Mouse (Mus musculus): ENCODE data around the gene Adcy5.

Adcy5 gene

DNA sequence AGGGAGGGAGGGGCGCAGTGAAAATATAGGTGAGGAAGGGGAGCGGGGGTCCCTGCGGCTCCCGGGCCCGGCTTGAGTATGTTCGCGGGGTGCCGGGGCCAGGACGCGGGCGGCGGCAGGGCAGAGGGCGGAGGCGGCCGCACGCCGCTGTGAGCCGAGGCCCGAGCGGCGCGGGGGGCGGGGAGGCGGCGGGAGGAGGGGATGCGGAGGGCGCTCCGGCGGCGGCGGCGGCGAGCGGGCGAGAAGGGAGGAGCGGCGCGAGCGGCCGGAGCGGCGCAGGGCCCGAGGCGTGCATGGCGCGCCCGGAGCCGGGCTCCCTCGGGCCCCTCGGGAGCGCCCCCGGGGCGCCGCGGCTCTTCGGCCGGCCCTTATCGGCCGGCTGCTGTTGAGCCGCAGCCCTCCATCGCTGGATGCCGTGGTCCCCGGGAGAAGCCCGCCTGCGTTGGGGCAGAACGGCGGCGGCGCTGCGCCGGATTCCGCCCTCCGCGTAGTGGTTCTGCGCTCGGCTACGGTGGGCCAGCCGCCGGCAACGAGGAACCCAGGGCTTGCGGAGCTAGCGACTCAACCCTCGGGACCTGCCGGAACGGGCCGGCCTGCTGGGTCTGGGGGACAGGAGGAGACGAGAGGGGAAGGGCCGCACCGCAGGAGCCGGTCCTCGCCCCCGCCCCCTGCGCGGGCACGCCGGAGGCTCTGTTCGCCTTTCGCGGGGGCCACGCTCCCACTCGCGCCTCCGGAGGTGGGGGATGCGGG is at the start of gene Adcy5:
Gene Adcy5 (plus strand): TSS at position 237 of the 750 bp plus-strand sequence.
- DNase-seq (ENCODE audit: low spot score), result no peak

DNA sequence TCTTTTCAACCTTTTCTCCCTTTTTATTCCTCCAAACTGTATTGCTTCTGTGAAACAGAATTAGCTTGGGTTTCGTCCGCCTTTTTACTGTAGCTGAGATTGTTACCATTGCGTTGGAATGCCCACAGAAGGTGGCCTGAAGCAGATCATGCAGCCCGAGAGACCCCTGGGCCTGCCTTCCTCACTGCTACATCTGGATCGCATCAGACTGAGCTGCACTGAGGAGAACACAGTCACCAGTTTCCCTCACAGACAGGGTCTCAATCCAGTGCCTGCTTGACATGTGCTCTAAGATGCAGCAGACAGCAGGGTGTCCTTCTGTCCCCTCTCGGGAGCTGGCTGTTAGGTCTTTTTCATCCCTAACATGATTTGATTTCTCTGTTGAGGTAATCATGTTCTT is 46.7 kb upstream of the Adcy5 start:
- no peak for DNase-seq (ENCODE audit: low spot score)

DNA sequence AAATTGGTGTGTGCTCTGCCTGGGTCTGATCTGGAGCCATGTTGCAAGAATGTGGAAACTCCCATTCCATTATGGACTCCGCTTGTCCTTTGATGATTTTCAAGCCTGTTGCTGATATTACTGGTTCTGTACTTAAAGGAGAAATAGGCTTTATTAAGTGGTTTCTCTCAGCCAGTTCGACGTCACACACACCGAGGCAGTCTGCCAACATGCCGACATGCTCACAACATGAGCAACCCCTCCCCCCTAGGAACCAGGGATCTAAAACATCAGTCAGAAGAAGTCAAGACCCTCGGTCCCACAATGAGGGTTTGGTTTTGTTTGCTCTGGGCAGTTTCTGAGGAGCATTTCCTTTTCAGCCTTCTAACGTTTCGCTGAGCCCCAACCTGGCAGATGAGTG is 45.5 kb upstream of the Adcy5 start:
- DNase-seq (ENCODE audit: low spot score), result no peak

DNA sequence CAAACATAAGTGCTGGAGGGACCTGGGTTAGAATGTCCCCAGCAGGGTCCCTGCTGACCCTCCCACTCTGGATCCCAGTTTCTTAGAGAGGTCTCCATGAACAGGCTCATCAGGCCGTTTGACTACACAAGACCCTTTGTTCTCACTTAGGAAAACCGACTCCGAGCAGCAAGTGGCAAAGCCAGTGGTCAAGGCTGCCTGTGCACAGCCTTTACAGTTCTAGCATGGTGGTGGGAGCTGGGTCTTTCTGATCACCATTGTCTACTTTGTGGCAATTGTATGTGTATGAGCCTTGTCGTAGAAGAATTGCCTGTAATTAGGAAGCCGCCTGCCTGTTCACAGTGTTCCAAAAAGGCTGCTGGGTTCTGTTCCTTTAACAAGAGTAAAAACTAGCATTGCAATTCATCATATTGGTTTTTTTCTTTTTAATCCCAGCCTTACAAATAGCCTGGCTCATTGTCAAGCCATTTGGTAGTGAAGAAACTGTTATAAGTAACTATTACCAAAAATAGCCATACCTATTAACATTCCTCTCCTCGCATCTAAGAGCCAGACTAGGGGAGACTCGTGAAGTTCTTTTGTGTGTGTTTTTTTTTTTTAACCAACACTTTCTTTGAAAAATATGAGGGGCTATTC is 44.9 kb upstream of the Adcy5 start:
- DNase-seq (ENCODE audit: low spot score), result no peak

DNA sequence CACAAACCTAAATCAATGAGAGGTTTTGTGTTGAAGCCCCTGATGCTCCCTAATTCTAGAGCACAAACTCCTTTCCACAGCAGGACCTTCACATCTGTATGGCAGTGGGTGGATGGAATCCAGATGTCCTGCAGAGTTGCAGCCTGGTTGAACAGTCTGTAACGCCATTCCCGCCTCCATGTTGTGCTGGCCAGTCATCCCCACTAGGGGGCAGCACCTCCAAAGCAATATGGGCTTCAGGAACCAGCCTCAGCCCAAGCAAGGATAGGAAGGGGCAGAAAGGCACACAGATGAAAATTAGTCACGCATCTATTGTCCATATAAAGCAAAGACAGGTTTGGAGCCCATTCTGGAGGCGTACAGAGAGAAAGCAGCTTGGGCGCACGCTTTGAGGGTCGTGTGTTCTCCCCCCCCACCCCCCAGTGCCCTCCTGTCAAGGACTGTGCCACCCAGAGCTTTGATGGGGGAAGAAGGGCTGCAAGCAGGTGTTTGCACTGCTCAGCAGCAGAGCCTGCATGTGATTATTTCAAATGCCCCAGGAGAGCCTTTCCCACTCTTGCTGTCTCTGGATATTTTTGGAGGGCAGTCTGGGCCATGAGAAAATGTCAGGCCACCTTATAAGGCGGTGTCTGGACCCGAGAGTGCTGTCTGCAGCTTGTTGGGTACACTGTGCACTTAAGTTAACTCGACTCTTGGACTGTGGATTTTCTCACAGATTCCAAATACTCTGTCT is 44.1 kb upstream of the Adcy5 start:
- DNase-seq (ENCODE audit: low spot score), result peak; percentile 66

DNA sequence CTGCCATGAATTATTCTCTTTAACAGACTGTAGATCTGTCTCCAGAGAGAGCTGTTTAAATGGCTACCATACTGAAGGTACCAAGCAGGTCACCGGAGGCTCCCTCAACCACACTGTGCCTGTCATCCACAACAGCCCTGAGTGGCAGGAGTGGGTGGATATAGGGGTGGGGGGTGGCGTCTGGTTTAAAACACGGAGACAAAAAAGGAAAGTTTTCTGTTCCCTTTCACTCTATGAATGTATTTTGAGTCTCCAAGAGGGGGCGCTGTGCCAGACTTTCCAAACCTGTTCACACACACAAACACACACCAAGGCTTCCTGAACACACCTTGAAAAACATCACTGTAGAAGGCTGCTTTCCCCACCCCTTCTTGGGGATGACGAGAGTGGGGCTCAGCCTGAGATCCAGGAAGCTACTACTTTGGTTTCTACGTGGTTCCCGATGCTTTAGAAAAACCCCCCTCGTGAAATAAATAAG is 43.5 kb upstream of the Adcy5 start:
- no peak for DNase-seq (ENCODE audit: low spot score)

DNA sequence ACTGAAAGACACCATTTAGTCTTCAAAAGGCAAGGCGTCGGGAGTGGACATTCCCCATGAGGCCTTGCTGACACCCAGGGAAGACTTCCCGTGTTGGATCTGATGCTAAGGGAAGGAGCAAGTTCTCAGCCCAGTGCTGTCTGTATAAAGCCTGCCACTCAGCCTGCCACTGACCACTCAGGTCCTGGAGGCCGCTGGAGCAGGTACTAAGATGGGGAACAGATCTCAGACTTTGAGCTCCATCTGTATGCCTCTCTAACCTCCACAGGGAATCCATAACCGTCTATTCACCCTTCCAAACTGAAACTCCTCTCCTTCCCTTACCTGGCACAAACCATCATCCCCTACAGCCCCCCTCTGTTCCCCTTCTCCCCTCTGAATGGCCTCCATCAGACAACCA is 41.2 kb upstream of the Adcy5 start:
- no peak for DNase-seq (ENCODE audit: low spot score)

DNA sequence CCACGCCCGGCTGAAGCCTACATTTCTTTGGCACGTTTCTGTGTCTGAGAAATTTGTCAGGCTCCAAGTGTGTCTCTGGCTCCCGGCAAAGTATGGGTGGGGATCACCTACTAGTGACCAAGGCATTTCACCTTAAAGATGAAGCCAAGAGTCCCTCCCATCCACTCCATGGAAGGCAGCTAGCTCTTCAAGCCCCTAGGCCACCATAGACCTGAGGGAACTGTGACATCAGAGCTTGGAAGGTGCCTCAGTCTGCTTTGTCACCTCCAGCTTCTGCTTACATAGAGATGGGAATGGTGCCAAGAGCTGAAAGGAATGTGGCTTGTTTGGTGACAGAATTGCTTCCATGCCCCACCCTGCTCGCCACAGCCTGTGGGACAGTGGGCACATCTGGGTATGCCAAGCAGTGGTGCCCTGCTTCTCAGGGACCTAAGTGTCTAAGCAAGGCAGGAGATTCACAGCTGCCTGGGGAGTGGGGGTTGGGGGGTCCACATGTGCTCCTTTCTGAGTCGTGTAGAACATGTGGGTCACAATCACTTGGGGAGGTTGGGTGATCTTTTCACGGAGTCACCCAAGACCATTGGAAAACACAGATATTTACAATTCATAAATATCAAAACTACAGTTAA is 38.2 kb upstream of the Adcy5 start:
- DNase-seq (ENCODE audit: low spot score), result no peak

DNA sequence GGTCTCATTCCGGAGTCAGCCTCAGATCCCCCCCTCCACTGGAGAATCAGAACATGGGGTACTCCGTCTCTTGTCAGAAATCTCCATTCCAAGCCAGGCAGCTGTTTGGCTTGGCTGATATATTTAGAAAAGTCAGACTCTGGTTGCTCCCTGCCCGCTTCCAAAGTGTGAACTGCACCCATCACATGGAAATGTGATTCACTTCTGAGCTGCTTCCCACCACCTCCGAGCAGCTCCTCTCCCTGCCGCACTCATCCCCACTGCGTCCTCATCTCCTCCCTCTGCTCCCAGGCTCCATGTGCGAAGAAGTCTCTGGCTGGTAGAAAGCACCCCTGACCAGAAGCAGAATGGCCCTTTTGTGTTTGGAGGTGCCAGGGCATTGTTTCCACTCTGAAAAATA is 37.2 kb upstream of the Adcy5 start:
- no peak for DNase-seq (ENCODE audit: low spot score)

DNA sequence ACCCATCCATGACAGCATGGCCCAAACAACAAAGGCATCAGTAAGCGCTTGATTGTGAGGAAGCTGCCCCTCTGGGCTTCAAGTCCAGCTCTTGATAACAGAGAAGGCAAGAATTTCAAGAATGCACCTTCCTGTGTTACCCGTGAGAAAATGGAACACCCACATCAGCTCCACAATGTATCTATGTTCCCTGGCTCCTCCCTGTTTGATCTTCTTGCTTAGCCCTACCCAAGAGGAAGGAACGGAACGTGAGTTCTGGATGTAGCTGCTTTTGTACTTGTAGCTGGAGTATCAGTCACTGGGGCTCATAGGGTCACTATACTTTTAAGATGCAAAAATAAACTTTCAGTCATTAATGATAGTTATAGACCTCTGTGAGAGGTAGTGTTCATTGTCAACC is 34.1 kb upstream of the Adcy5 start:
- DNase-seq (ENCODE audit: low spot score), result no peak

DNA sequence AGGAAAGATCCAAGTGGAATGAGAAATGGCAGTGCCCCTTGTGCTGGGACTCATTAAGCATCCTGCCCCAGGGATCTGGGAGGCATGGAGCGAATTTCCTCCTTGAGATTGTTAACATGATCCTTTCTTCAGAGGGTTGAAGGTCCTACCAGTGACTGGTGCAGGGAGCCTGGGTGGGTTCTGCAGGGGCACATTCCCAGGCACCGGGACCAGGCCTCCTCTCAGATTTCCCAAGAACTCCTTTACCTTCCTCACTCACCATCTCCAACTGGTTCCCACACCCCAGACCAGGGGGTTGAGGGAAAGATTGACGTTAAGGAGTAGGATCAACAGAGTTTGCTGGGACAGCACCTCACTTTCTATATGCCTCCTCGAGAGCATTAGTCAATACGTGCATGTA is 27.4 kb upstream of the Adcy5 start:
- DNase-seq (ENCODE audit: low spot score), result no peak

DNA sequence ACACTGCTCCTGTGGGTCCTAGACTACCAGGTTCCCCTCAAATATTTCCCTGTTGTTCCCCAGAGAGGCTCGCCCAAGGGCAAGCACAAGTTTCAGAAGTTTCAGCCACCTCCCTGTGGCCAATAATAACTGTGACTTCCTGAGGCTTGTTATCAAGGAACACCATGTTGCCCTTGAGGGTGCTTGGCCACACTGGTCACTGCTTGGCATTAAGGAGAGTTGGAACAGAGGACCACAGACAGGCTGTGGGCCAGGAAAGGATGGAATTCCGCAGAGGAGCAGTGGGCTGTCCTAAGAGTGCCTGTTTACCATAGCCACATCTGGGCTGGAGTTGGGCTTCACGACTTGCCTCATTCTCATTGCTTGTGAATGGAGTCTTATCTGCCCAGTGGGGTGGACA is 24.5 kb upstream of the Adcy5 start:
- no peak for DNase-seq (ENCODE audit: low spot score)

DNA sequence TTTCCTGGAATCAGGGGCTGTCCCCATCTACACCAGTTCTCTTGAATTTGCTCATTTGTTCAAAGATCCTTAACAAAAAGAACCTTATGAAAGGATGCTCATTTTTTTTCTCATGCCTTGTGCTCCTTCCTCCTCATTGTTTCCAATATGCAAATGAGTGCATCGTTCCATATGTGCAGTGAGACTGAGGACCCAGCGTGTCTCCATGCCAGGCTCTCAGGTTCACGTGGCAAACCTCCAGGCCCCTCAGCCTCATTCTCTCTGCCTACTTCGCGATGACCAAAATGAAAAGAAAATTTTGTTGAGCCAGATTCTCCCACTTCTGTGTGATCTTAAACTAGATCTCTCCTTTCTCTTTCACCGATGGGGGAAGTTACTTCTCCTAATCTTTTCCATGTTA is 15.3 kb upstream of the Adcy5 start:
- DNase-seq (ENCODE audit: low spot score), result no peak

DNA sequence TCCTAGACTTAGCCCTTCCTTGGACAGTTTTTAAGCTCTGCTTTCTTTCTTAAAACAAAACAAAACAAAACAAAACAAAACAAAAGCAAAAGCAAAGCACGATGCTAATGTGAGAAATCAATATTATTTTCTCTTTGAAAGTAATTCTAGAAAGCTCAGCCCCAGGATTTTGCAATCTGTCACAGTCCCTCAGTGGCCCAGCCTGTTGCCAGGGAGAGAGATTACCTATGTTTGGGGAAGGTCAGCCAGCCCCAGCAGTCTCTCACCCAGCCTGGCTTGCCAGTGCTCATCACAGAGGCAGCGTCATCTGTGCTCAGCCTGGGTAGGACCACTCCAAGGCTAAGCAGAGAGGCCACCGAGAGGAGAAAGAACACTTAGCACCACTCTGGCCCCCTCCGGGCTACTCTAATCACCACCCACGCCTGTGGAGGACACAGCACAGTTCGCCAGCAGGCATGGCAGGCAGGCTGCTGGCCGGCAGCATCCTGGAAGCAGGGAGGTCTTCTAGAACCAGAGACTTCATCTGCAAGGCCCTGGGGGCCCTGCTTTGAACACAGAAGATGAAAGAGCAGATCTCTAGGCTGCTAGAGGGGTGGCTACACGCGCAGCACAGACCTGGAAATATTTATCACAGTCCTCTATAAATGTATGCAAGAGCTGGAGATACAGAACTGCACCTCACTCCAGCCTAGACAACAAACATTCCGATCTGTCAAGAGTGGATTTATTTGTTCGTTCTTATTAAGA is 14.6 kb upstream of the Adcy5 start:
- no peak for DNase-seq (ENCODE audit: low spot score)

DNA sequence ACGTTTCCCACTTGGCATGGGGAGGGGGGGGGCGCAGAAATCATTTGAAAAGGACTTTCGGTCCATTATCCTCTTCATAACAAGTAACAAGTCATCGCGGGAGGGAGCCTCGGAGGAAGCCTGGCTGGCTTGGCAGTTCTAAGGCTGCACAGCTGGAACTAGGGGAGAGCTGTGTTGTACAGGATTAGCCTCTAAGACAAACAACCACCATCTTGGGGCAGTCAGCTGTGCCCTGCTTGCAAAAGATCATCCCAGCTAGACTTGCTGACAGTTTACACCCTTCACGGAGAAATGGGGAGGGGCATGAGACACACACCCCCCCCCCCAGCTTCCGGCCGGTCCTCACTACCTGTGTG is 14.1 kb upstream of the Adcy5 start:
- DNase-seq (ENCODE audit: low spot score), result no peak

DNA sequence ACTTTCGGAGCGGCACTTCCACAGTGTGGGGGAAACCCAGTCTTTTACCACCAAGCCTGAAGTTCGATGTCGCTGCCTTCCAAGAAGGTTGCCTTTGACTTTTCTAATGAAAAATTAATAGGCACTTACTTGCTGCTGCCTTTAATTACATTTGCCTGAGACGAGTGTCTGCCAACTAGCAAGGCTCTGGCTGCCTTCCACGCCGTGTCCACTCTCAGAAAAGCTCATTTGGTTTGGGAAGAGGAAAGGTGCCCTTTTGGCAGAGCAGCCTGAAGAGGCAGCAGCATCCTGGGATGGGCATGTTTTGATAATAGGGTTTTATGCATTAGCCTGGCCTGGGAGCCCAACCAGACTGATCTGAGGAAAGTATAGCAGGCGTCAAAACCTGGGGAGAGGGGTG is 12.8 kb upstream of the Adcy5 start:
- no peak for DNase-seq (ENCODE audit: low spot score)

DNA sequence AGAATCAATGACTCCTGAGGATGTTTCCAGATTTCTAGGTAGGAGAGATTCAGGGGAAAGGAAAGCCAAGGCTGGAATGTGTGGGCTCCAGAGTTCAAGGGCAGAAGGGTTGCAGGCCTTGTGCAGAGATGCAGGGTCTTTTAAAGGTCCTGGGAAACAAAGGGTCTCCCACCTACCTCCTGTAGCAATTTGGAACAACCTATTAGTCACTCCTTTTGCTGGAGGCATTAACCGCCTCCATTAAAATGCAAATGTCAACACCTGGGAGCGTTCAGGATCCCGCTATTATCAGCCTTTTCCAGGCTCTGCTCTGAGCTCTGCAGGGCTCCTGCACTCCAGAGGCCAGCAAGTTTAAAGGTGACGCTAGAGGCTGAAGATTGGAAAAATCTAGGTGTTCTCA is 8.5 kb upstream of the Adcy5 start:
- DNase-seq (ENCODE audit: low spot score), result no peak

DNA sequence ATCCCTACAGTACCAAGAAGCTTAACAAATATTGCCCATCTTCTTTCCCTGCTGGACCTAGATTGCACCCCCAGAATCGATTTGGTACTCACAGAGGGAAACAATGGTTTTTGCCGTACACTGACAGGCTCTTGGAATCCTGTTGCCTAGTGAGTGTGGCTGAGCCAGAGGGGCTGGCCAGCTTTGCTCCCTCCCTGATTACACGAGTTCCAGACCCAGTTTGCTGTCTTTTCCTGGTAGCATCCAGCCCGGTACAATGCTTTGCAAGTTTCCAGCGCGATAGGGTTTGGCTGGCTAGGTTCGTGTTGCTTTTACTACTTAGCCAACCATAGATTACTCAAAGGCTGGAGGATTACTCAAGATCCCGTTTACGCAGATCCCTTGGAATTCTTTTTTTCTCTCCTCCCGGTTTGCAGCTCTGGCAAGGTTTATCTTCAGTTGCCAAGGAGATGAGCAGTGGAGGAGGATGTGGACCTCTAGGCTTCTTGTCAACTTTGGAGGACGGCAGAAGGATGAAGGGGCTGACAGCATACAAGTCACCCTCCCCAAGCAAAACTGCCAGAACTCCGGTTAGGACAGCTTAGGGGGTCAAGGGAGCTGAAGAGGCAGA is 1.4 kb upstream of the Adcy5 start:
- no peak for DNase-seq (ENCODE audit: low spot score)

DNA sequence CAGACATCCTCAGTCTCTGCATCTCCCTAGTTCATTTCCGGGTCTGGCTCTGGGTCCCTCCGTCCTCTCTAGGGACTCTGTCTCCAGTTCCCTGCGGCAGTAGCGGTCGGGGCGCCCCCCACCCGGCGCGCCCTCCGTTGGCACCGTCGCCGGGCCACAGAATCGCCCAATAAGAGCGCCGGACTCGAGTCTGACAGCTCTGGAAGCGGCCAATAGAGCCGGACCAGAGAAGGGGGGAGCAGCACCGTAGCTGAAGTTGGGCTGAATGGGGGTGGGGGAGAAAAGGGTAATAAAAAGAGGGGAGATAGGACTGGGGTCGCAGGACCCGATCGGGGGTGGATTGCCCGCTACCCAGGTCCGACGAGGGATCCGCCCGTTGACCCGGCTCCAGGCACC is 434 bp upstream of the Adcy5 start:
- DNase-seq (ENCODE audit: low spot score), result no peak

DNA sequence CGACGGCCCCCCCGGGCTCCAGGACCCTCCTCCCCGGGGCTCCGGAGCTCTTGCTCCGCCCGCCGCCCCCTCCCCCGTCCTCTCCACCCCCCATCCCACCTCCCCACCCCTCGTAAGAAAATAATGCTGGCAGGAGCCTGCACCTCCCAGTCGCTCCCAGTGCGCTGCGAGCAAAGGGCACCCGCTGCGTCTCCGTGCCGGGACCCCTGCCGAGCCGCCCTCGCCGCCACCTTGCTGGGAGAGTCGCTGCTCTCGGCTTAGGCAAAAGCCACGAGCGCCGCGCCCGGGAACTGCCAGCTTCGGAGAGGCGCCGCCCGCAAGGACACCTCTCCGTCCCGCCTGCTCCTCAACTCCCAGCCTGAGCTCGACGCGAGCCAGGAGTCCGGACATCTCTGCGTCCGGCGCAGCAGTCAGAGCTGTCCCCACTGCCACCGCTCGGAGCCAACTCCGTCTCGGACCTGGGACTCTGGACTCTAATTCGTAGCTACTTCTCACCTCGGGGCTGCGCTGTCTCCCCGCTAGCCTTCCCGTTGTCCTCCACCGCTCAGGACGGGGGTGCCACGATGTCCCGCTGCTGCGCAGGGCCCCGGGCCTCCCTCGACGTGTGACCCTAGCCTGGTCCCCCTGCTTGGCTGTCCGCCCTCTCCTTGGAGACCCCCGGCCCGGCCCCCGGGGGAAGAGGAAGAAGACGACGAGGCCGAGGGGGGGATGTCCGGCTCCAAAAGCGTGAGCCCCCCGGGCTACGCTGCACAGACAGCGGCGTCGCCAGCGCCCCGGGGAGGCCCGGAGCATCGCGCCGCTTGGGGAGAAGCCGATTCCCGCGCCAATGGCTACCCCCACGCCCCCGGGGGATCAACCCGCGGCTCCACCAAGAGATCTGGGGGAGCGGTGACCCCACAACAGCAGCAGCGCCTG is 971 bp downstream of the Adcy5 start:
- DNase-seq (ENCODE audit: low spot score), result no peak

DNA sequence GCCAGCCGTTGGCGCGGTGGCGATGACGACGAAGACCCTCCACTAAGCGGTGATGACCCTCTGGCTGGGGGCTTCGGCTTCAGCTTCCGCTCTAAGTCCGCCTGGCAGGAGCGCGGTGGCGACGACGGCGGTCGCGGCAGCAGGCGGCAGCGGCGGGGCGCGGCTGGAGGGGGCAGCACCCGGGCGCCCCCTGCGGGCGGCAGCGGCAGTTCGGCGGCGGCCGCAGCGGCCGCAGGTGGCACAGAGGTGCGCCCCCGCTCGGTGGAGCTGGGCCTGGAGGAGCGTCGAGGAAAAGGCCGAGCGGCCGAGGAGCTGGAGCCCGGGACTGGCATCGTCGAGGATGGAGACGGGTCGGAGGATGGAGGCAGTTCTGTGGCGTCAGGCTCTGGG is 1.6 kb downstream of the Adcy5 start:
- DNase-seq (ENCODE audit: low spot score), result no peak

Data from left cerebral cortex, adult 11 months (tissue).